Mouse (Mus musculus) liver, embryonic 18 days (tissue): ENCODE results near the gene Cdt1. TPM values are rescaled to one million over a fixed set of nuclear protein-coding genes. Genes with fewer than 3 reads are reported as not detected.

Experiments used
- polyA plus RNA-seq: library from polyadenylated mRNA; depleted of rRNA; stranded (reverse); fragments of >200 nt; gene quantifications from 2 replicates; pipeline ENCODE4 v1.2.3, GENCODE M21; 2012; rRNA removed

Cdt1 gene
- polyA plus RNA-seq = 26.5 and 28.6 TPM in 2 replicates

GRCm38 (mm10) chr8:122567361-122568108 is at the start of gene Cdt1:
Cdt1 (plus strand) TSS chr8:122568015.

GRCm38 (mm10) chr8:122551265-122552051 is 16.4 kb upstream of the Cdt1 start, which contains the start of gene Piezo1:
Piezo1 (minus strand) TSS chr8:122551329.

GRCm38 (mm10) chr8:122576648-122577022 is 8.8 kb downstream of the Cdt1 start, which contains the start of gene Aprt:
Aprt (minus strand) TSS chr8:122576909.

GRCm38 (mm10) chr8:122611295-122612133 is 43.7 kb downstream of the Cdt1 start, which contains the start of the genes Galns and Trappc2l:
Galns (minus strand) TSS chr8:122611463.
Trappc2l (plus strand) TSS chr8:122611640.

GRCm38 (mm10) chr8:122622727-122623126 is 54.9 kb downstream of the Cdt1 start, which contains the start of gene Pabpn1l:
Pabpn1l (minus strand) TSS chr8:122622739.

Other genes with a start within 250 kb of the Cdt1 start
- not detected in 2 replicates for gene Trhr2, start 207.3 kb upstream of the Cdt1 start, polyA plus RNA-seq
- gene Zc3h18, start 191.4 kb upstream of the Cdt1 start, polyA plus RNA-seq = 13.4 and 17.0 TPM in 2 replicates
- 0.05 TPM in 1 of 2 replicates, not detected in the other for gene Il17c, start 146.0 kb upstream of the Cdt1 start, polyA plus RNA-seq
- 107 and 119 TPM in 2 replicates for gene Cyba, start 135.1 kb upstream of the Cdt1 start, polyA plus RNA-seq
- 29.7 and 41.7 TPM in 2 replicates for gene Mvd, start 124.6 kb upstream of the Cdt1 start, polyA plus RNA-seq
- 0.84 and 0.85 TPM in 2 replicates for gene Snai3, start 107.3 kb upstream of the Cdt1 start, polyA plus RNA-seq
- 20.0 and 21.6 TPM in 2 replicates for gene Rnf166, start 92.0 kb upstream of the Cdt1 start, polyA plus RNA-seq
- gene Ctu2, start 91.9 kb upstream of the Cdt1 start, polyA plus RNA-seq = 10.9 and 11.2 TPM in 2 replicates
- gene Piezo1, start 16.7 kb upstream of the Cdt1 start, polyA plus RNA-seq = 25.4 and 31.4 TPM in 2 replicates
- 113 and 120 TPM in 2 replicates for gene Aprt, start 8.9 kb downstream of the Cdt1 start, polyA plus RNA-seq
- gene Galns, start 43.4 kb downstream of the Cdt1 start, polyA plus RNA-seq = 8.1 and 9.4 TPM in 2 replicates
- 34.3 and 38.9 TPM in 2 replicates for gene Trappc2l, start 43.6 kb downstream of the Cdt1 start, polyA plus RNA-seq
- not detected in 2 replicates for gene Pabpn1l, start 54.7 kb downstream of the Cdt1 start, polyA plus RNA-seq
- 0.65 and 0.79 TPM in 2 replicates for gene Cbfa2t3, start 131.1 kb downstream of the Cdt1 start, polyA plus RNA-seq
- gene Acsf3, start 207.5 kb downstream of the Cdt1 start, polyA plus RNA-seq = 10.7 and 12.5 TPM in 2 replicates